Mouse (Mus musculus) heart, adult 2 months (tissue): ENCODE data around the gene Gm20388.

Experiments
- CTCF ChIP-seq: fragments of 200-600 bp; IDR thresholded peaks from 2 replicates; pipeline ENCODE4 v1.8.1; 2022; ENCODE audit warnings: antibody characterized with exemption, mild to moderate bottlenecking, moderate library complexity
- EP300 ChIP-seq: fragments of 200-500 bp; IDR thresholded peaks from 2 replicates; pipeline ENCODE4 v1.6.1; 2011; ENCODE audit warnings: low read depth, low read length, control low read depth; ENCODE audit not compliant: insufficient read depth
- POLR2A ChIP-seq: fragments of 200-500 bp; IDR thresholded peaks from 2 replicates; pipeline ENCODE4 v1.6.1; 2011; ENCODE audit warnings: mild to moderate bottlenecking, low read depth, low read length, control low read depth; ENCODE audit not compliant: insufficient read depth

- TF ChIP-seq CTCF (no peak), POLR2A (no peak), EP300 (no peak)
Measured at GRCm38 (mm10) chr8:120419675-120420074, 509.0 kb downstream of the Gm20388 start.
